Mouse (Mus musculus) ES-E14 (cell line): ENCODE data around the gene Prkag2. TPM values are rescaled to one million over a fixed set of nuclear protein-coding genes. Genes with fewer than 3 reads are reported as not detected.
A peak's percentile ranks its signal among the peaks of the same experiment; 100 is the strongest.

Experiments used
- DNase-seq: peaks from one replicate; pipeline ENCODE4 v3.0.0-alpha.2; 2013; ENCODE audit warnings: low read depth, low spot score
- H3K27ac ChIP-seq: 2 replicates; pipeline ENCODE4 v1.5.1; 2012; ENCODE audit warnings: low read depth, mild to moderate bottlenecking, low read length, moderate library complexity, mixed read lengths; ENCODE audit not compliant: poor library complexity, insufficient read depth, severe bottlenecking
- H3K36me3 ChIP-seq: 2 replicates; pipeline ENCODE4 v1.6.1; 2012; ENCODE audit warnings: mild to moderate bottlenecking, low read length, moderate library complexity, mixed read lengths; ENCODE audit not compliant: control insufficient read depth, poor library complexity, insufficient read depth, severe bottlenecking
- H3K4me1 ChIP-seq, 2 experiments: fragments of 150-350 bp in 1 of 2; sonication (generic) in 1 of 2; 2 replicates each; pipeline ENCODE4 v1.6.1; 2012; ENCODE audit warnings: low read length in 2 of 2, mild to moderate bottlenecking in 1 of 2, mixed read lengths in 1 of 2; ENCODE audit not compliant: control insufficient read depth in 2 of 2, insufficient read depth in 2 of 2, poor library complexity in 1 of 2
- H3K4me3 ChIP-seq, 2 experiments: fragments of 150-350 bp in 1 of 2; sonication (generic) in 1 of 2; 2 replicates each; pipeline ENCODE4 v1.5.1; 2012; ENCODE audit warnings: low read length in 2 of 2, low read depth in 1 of 2, mild to moderate bottlenecking in 1 of 2, mixed read lengths in 1 of 2; ENCODE audit not compliant: insufficient read depth in 1 of 2, poor library complexity in 1 of 2, severe bottlenecking in 1 of 2
- H3K9ac ChIP-seq: 2 replicates; pipeline ENCODE4 v1.6.1; 2012; ENCODE audit warnings: low read depth, mild to moderate bottlenecking, low read length, mixed read lengths; ENCODE audit not compliant: poor library complexity, insufficient read depth, severe bottlenecking
- H3K9me3 ChIP-seq: fragments of 150-350 bp; sonication (generic); 2 replicates; pipeline ENCODE4 v1.6.1; 2012; ENCODE audit warnings: low read depth, mild to moderate bottlenecking, low read length; ENCODE audit not compliant: control insufficient read depth, insufficient read depth
- CHD2 ChIP-seq: IDR thresholded peaks from 2 replicates; pipeline ENCODE4 v1.6.1; 2014; ENCODE audit warnings: mild to moderate bottlenecking, low read depth, low read length, inconsistent platforms
- HCFC1 ChIP-seq: IDR thresholded peaks from 2 replicates; pipeline ENCODE4 v1.6.1; 2012; ENCODE audit warnings: low read length, inconsistent platforms, borderline replicate concordance; ENCODE audit not compliant: insufficient read depth
- MAFK ChIP-seq: IDR thresholded peaks from 2 replicates; pipeline ENCODE4 v1.6.1; 2014; ENCODE audit warnings: mild to moderate bottlenecking, low read depth, low read length, inconsistent platforms; ENCODE audit not compliant: insufficient read depth
- ZC3H11A ChIP-seq: IDR thresholded peaks from 2 replicates; pipeline ENCODE4 v1.6.1; 2012; ENCODE audit warnings: low read depth, mild to moderate bottlenecking, inconsistent platforms, low read length, borderline replicate concordance
- ZNF384 ChIP-seq: IDR thresholded peaks from 2 replicates; pipeline ENCODE4 v1.6.1; 2012; ENCODE audit warnings: low read depth, low read length, inconsistent platforms
- in situ Hi-C, 2 experiments: fragments of 600-800 bp; cut with MboI; formaldehyde crosslinking; loops; one replicate each; pipeline ENCODE4 v1.15.1; 2025; ENCODE audit warnings: low sequenced_read_pairs in 2 of 2, inconsistent platforms in 1 of 2; ENCODE audit not compliant: unreplicated experiment in 2 of 2
- total RNA-seq: library from RNA; depleted of rRNA; stranded (reverse); fragments of 300-350 nt; gene quantifications from 2 replicates; pipeline ENCODE4 v1.2.3, GENCODE M21; 2012

Gene Prkag2
- total RNA-seq, 1 experiment, result 10.5 TPM

- H3K27ac ChIP-seq, result no peak overlapping the region
- H3K9ac ChIP-seq, result no peak overlapping the region
- H3K4me3 ChIP-seq, result no peak overlapping the region
- no peaks in the 10 kb centered on the region for H3K9me3 ChIP-seq
- TF ChIP-seq CHD2 (no peak), ZC3H11A (no peak), HCFC1 (no peak), ZNF384 (no peak), MAFK (no peak)
- no peaks in the 10 kb centered on the region for H3K4me1 ChIP-seq
- H3K36me3 ChIP-seq, result no peaks in the 10 kb centered on the region
- in situ Hi-C loops, result no loop called here
- DNase-seq, result no peak
Measured at GRCm38 (mm10) chr5:25114110-25114509, 13.7 kb upstream of the Prkag2 start.

- no peak overlapping the region for H3K27ac ChIP-seq
- TF ChIP-seq ZNF384 (no peak), CHD2 (no peak), HCFC1 (no peak), MAFK (no peak), ZC3H11A (no peak)
- DNase-seq, result no peak
- no peak overlapping the region for H3K4me3 ChIP-seq
- no peaks in the 10 kb centered on the region for H3K4me1 ChIP-seq
- H3K9me3 ChIP-seq, result no peaks in the 10 kb centered on the region
- in situ Hi-C loops, result no loop called here
- H3K36me3 ChIP-seq, result no peaks in the 10 kb centered on the region
- no peak overlapping the region for H3K9ac ChIP-seq
Measured at GRCm38 (mm10) chr5:25110314-25110713, 9.9 kb upstream of the Prkag2 start.

- Histone ChIP-seq H3K9me3 (no peaks in the 10 kb centered on the region), H3K27ac (no peak overlapping the region), H3K36me3 (no peaks in the 10 kb centered on the region), H3K4me1 (peaks cover 0 to 2% of the 10 kb centered on the region in 2 experiments; a peak in 1 of 4 replicates), H3K4me3 (no peak overlapping the region), H3K9ac (no peak overlapping the region)
- in situ Hi-C loops, result no loop called here
- TF ChIP-seq ZNF384 (no peak), CHD2 (no peak), MAFK (no peak), HCFC1 (no peak), ZC3H11A (no peak)
- DNase-seq, result no peak
Measured at GRCm38 (mm10) chr5:25105748-25106147, 5.3 kb upstream of the Prkag2 start.

GRCm38 (mm10) chr5:25101126-25101523 lies 683 bp upstream of the Prkag2 start:
- H3K4me1 ChIP-seq, result peaks cover 0 to 2% of the 10 kb centered on the region in 2 experiments; a peak in 1 of 4 replicates
- TF ChIP-seq ZNF384, result no peak
- TF ChIP-seq MAFK, result no peak
- no peak for TF ChIP-seq ZC3H11A
- TF ChIP-seq CHD2, result no peak
- no peak for TF ChIP-seq HCFC1
- in situ Hi-C loops, result no loop called here
- H3K27ac ChIP-seq, result no peak overlapping the region
- no peaks in the 10 kb centered on the region for H3K9me3 ChIP-seq
- DNase-seq, result peak; percentile 26
- no peaks in the 10 kb centered on the region for H3K36me3 ChIP-seq
- H3K4me3 ChIP-seq, result peak overlapping the region; percentile 66 to 72
- peak overlapping the region; percentile 66 for H3K9ac ChIP-seq

GRCm38 (mm10) chr5:25100157-25100515 lies 306 bp downstream of the Prkag2 start:
- no peaks in the 10 kb centered on the region for H3K36me3 ChIP-seq
- in situ Hi-C loops, result no loop called here
- H3K4me1 ChIP-seq, result peaks cover 0 to 2% of the 10 kb centered on the region in 2 experiments; a peak in 1 of 4 replicates
- TF ChIP-seq ZC3H11A (no peak), MAFK (no peak), HCFC1 (no peak), CHD2 (no peak), ZNF384 (no peak)
- H3K27ac ChIP-seq, result no peak overlapping the region
- peak overlapping the region; percentile 66; the same call in 1 of the 2 replicates for H3K9ac ChIP-seq
- no peak for DNase-seq
- H3K4me3 ChIP-seq, result peak overlapping the region; percentile 66 to 72
- no peaks in the 10 kb centered on the region for H3K9me3 ChIP-seq
